1 mouse cellular context compared by ENCODE assay signal in genomic region chr9:21555198-21555742, GRCm38 (mm10).
TF ChIP-seq lines count a peak whose summit lies in the region.

No protein-coding gene starts in this region.

TF ChIP-seq in MEL, 35 proteins besides CTCF, POLR2A, EP300 and RAD21:
- TF ChIP-seq MYC (IDR thresholded peaks at IDR 0.05; ENCODE audit: low read depth, low read length) (peak; percentile 76; the same call in 1 of the 2 replicates), E2F4 (IDR thresholded peaks at IDR 0.05; ENCODE audit: borderline replicate concordance, low read depth, low read length) (no peak), ZKSCAN1 (IDR thresholded peaks at IDR 0.05; ENCODE audit: low read depth, low read length) (no peak), MAX (IDR thresholded peaks at IDR 0.05; ENCODE audit: low read length) (no peak; the same call in 1 of the 2 replicates), UBTF (IDR thresholded peaks at IDR 0.05; ENCODE audit: borderline replicate concordance, insufficient read depth, low read depth, low read length) (no peak), TBP (IDR thresholded peaks at IDR 0.05; ENCODE audit: low read depth, low read length) (peak; percentile 67; the same call in 1 of the 2 replicates), KAT2A (conservative IDR thresholded peaks at IDR 0.05; ENCODE audit: low read depth, low read length) (no peak), SMC3 (IDR thresholded peaks at IDR 0.05; ENCODE audit: low read depth, low read length) (peak; percentile 58), POLR2AphosphoS5 (IDR thresholded peaks at IDR 0.05; ENCODE audit: borderline replicate concordance, low read depth, low read length) (no peak), USF2 (IDR thresholded peaks at IDR 0.05; ENCODE audit: borderline replicate concordance in 1 of 2, insufficient read depth in 1 of 2, low read depth in 1 of 2, low read length in 2 of 2) (no peak), NRF1 (IDR thresholded peaks at IDR 0.05; ENCODE audit: insufficient read depth, low read depth, low read length, poor library complexity, severe bottlenecking) (no peak), TAL1 (IDR thresholded peaks at IDR 0.05; ENCODE audit: low read length) (no peak), BHLHE40 (IDR thresholded peaks at IDR 0.05; ENCODE audit: borderline replicate concordance, low read depth, low read length) (no peak), POLR2AphosphoS2 (IDR thresholded peaks at IDR 0.05; ENCODE audit: low read length) (no peak), USF1 (IDR thresholded peaks at IDR 0.05; ENCODE audit: low read depth, low read length) (no peak), MXI1 (IDR thresholded peaks at IDR 0.05; ENCODE audit: low read depth, low read length) (no peak), ZC3H11A (IDR thresholded peaks at IDR 0.05; ENCODE audit: low read depth, low read length) (peak; percentile 2; the same call in 1 of the 2 replicates)
